Mouse (Mus musculus) naive thymus-derived CD4-positive, alpha-beta T cell, adult 5 months (primary cell): Measurements from ENCODE around the gene Inhbb. TPM values are rescaled to one million over a fixed set of nuclear protein-coding genes. Genes with fewer than 3 reads are reported as not detected.

Experiments used
- polyA plus RNA-seq: library from polyadenylated mRNA; unstranded; fragments of 100-300 nt; shearing (Covaris generic); gene quantifications from one replicate; pipeline ENCODE4 v1.2.1, GENCODE M21; 2017

Gene Inhbb
- not detected for polyA plus RNA-seq

GRCm38 (mm10) chr1:119421576-119422421, at the start of gene Inhbb:
Gene Inhbb (minus strand): TSS chr1:119422248.

Other genes with a start within 250 kb of the Inhbb start
- gene Ralb, start 82.5 kb upstream of the Inhbb start, polyA plus RNA-seq, result 11.9 TPM
- gene Tmem185b, start 103.9 kb upstream of the Inhbb start, polyA plus RNA-seq, result 27.2 TPM
- gene Epb41l5, start 226.8 kb upstream of the Inhbb start, polyA plus RNA-seq, result 2.2 TPM